Mouse (Mus musculus): Measurements from ENCODE around the gene Cyb561d1. TPM values are rescaled to one million over a fixed set of nuclear protein-coding genes. Genes with fewer than 3 reads are reported as not detected.

Gene Cyb561d1
- total and polyA plus RNA-seq, 2 experiments from 2014 or later, result 3.1 to 3.8 TPM

- no peaks in the 10 kb centered on the region for H3K27me3 ChIP-seq (ENCODE audit: insufficient read depth, low read length)
- no peaks in the 10 kb centered on the region for H3K36me3 ChIP-seq (ENCODE audit: insufficient read depth, low read length)
- H3K9ac ChIP-seq (replicated peaks; ENCODE audit: low read length), result peak overlapping the region; percentile 31; the same call in 1 of the 2 replicates
- peaks cover 10% of the 10 kb centered on the region; the same call in 1 of the 2 replicates for H3K4me1 ChIP-seq (ENCODE audit: insufficient read depth, low read length)
- peak; percentile 80 for DNase-seq (ENCODE audit: low spot score)
- H3K9me3 ChIP-seq (ENCODE audit: low read length), result no peaks in the 10 kb centered on the region
- no peak overlapping the region for H3K4me3 ChIP-seq (ENCODE audit: low read length)
- 16% methylated on average over 14 of the region's 14 CpGs for WGBS
- no peak for TF ChIP-seq CTCF (IDR thresholded peaks at IDR 0.05; ENCODE audit: low read depth)
- peak overlapping the region; percentile 42 for H3K4me2 ChIP-seq (ENCODE audit: low read depth, low read length)
- H3K27ac ChIP-seq, result peak overlapping the region; percentile 66
- peak; percentile 82 for ATAC-seq
Measured at GRCm38 (mm10) chr3:108174672-108175531, 26.1 kb downstream of the Cyb561d1 start.

- TF ChIP-seq CTCF (IDR thresholded peaks at IDR 0.05; ENCODE audit: low read depth), result no peak
- 51% methylated on average over 3 of the region's 3 CpGs for WGBS
- ATAC-seq (no peak), DNase-seq (ENCODE audit: low spot score) (no peak)
- Histone ChIP-seq H3K4me2 (ENCODE audit: low read depth, low read length) (no peak overlapping the region), H3K36me3 (ENCODE audit: insufficient read depth, low read length) (no peaks in the 10 kb centered on the region), H3K4me1 (ENCODE audit: insufficient read depth, low read length) (peaks cover 12% of the 10 kb centered on the region; the same call in 1 of the 2 replicates), H3K27ac (no peak overlapping the region), H3K27me3 (ENCODE audit: insufficient read depth, low read length) (no peaks in the 10 kb centered on the region), H3K9ac (replicated peaks; ENCODE audit: low read length) (no peak overlapping the region), H3K9me3 (ENCODE audit: low read length) (no peaks in the 10 kb centered on the region), H3K4me3 (ENCODE audit: low read length) (no peak overlapping the region)
Measured at GRCm38 (mm10) chr3:108169199-108169598, 31.8 kb downstream of the Cyb561d1 start.

GRCm38 (mm10) chr3:108167499-108167898 is 33.5 kb downstream of the Cyb561d1 start:
- no peaks in the 10 kb centered on the region for H3K27me3 ChIP-seq (ENCODE audit: insufficient read depth, low read length)
- peaks cover 12% of the 10 kb centered on the region; the same call in 1 of the 2 replicates for H3K4me1 ChIP-seq (ENCODE audit: insufficient read depth, low read length)
- 46% methylated on average over 14 of the region's 14 CpGs for WGBS
- no peaks in the 10 kb centered on the region for H3K36me3 ChIP-seq (ENCODE audit: insufficient read depth, low read length)
- H3K4me3 ChIP-seq (ENCODE audit: low read length), result no peak overlapping the region
- no peak overlapping the region for H3K27ac ChIP-seq
- no peak for TF ChIP-seq CTCF (IDR thresholded peaks at IDR 0.05; ENCODE audit: low read depth)
- H3K4me2 ChIP-seq (ENCODE audit: low read depth, low read length), result no peak overlapping the region
- no peak overlapping the region for H3K9ac ChIP-seq (replicated peaks; ENCODE audit: low read length)
- DNase-seq (ENCODE audit: low spot score) (no peak), ATAC-seq (no peak)
- no peaks in the 10 kb centered on the region for H3K9me3 ChIP-seq (ENCODE audit: low read length)

GRCm38 (mm10) chr3:108166486-108167211 is 34.4 kb downstream of the Cyb561d1 start:
- DNase-seq (ENCODE audit: low spot score), result peak; percentile 76
- H3K9ac ChIP-seq (replicated peaks; ENCODE audit: low read length), result no peak overlapping the region
- H3K4me3 ChIP-seq (ENCODE audit: low read length), result no peak overlapping the region
- no peaks in the 10 kb centered on the region for H3K36me3 ChIP-seq (ENCODE audit: insufficient read depth, low read length)
- ATAC-seq, result peak; percentile 75
- H3K27me3 ChIP-seq (ENCODE audit: insufficient read depth, low read length), result no peaks in the 10 kb centered on the region
- H3K4me2 ChIP-seq (ENCODE audit: low read depth, low read length), result no peak overlapping the region
- H3K9me3 ChIP-seq (ENCODE audit: low read length), result no peaks in the 10 kb centered on the region
- peaks cover 12% of the 10 kb centered on the region; the same call in 1 of the 2 replicates for H3K4me1 ChIP-seq (ENCODE audit: insufficient read depth, low read length)
- peak; percentile 48 for TF ChIP-seq CTCF (IDR thresholded peaks at IDR 0.05; ENCODE audit: low read depth)
- H3K27ac ChIP-seq, result no peak overlapping the region
- WGBS, result 12% methylated on average over 8 of the region's 11 CpGs

GRCm38 (mm10) chr3:108165532-108166315 is 35.3 kb downstream of the Cyb561d1 start:
- TF ChIP-seq CTCF (IDR thresholded peaks at IDR 0.05; ENCODE audit: low read depth), result no peak
- ATAC-seq, result peak; percentile 31; the same call in 1 of the 2 replicates
- Histone ChIP-seq H3K27me3 (ENCODE audit: insufficient read depth, low read length) (no peaks in the 10 kb centered on the region), H3K9ac (replicated peaks; ENCODE audit: low read length) (no peak overlapping the region), H3K4me2 (ENCODE audit: low read depth, low read length) (0 out of 2 replicates have a peak overlapping the region, but pooled peaks have one; percentile 48), H3K4me3 (ENCODE audit: low read length) (no peak overlapping the region), H3K27ac (peak overlapping the region; percentile 26; the same call in 1 of the 2 replicates), H3K9me3 (ENCODE audit: low read length) (no peaks in the 10 kb centered on the region), H3K36me3 (ENCODE audit: insufficient read depth, low read length) (no peaks in the 10 kb centered on the region), H3K4me1 (ENCODE audit: insufficient read depth, low read length) (peaks cover 12% of the 10 kb centered on the region; the same call in 1 of the 2 replicates)
- peak; percentile 18 for DNase-seq (ENCODE audit: low spot score)
- 28% methylated on average over 10 of the region's 10 CpGs for WGBS

GRCm38 (mm10) chr3:108164807-108165206 is 36.2 kb downstream of the Cyb561d1 start:
- WGBS, result 14% methylated on average over 9 of the region's 9 CpGs
- Histone ChIP-seq H3K9me3 (ENCODE audit: low read length) (no peaks in the 10 kb centered on the region), H3K27ac (0 out of 2 replicates have a peak overlapping the region, but pooled peaks have one; percentile 16)

More at GRCm38 (mm10) chr3:108164807-108165206, 36.2 kb downstream of the Cyb561d1 start:
- TF ChIP-seq CTCF (IDR thresholded peaks at IDR 0.05; ENCODE audit: low read depth), result peak; percentile 98
- DNase-seq (ENCODE audit: low spot score) (peak; percentile 92), ATAC-seq (peak; percentile 75)
- Histone ChIP-seq H3K4me2 (ENCODE audit: low read depth, low read length) (peak overlapping the region; percentile 48), H3K4me1 (ENCODE audit: insufficient read depth, low read length) (peaks cover 12% of the 10 kb centered on the region; the same call in 1 of the 2 replicates), H3K4me3 (ENCODE audit: low read length) (peak overlapping the region; percentile 10; the same call in 1 of the 2 replicates), H3K27me3 (ENCODE audit: insufficient read depth, low read length) (no peaks in the 10 kb centered on the region), H3K9ac (replicated peaks; ENCODE audit: low read length) (no peak overlapping the region), H3K36me3 (ENCODE audit: insufficient read depth, low read length) (no peaks in the 10 kb centered on the region)
